Mouse (Mus musculus) E14TG2a.4 (cell line): ENCODE results near the gene Ghdc.

Source experiments
- CTCF ChIP-seq: conservative IDR thresholded peaks from 2 replicates; pipeline ENCODE4 v1.5.1; 2014; ENCODE audit warnings: low read length
- NANOG ChIP-seq: IDR thresholded peaks from 2 replicates; pipeline ENCODE4 v1.6.1; 2014; ENCODE audit warnings: borderline replicate concordance, low read length, mixed read lengths

GRCm38 (mm10) chr11:100746546-100746945 lies 24.2 kb downstream of the Ghdc start:
- no peak for TF ChIP-seq CTCF
- TF ChIP-seq NANOG: no peak
